Mouse (Mus musculus) mesoderm, embryonic 11.5 days (tissue): ENCODE measurements at regions not wholly inside any gene's neighbourhood (a gene's known extent, or its start where the extent isn't known, plus 50 kb on each side); places are given as distances from the start of the nearest gene placed in this dataset.

ENCODE experiments used
- DNase-seq: peaks from one replicate; pipeline ENCODE4 v3.0.0-alpha.2; 2012; ENCODE audit warnings: low read depth, low spot score

DNA sequence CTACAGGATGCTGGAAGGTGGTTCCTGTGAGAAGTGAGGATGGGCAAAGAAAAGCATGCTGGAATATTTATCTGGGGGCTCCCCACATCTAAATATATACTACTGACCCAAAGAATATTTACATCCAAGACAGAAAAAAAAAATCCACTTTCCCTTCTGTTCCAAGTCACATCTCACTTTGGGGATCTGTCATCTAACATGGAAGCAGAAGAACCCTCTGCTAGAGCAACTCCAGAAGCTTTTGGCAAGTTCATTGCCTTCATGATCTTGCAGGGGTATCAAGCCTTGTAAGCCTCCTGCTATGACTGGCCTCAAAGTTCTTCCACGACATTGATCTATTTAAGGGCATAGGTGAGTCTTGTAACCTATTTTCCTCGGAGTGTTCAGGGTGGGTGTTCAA lies 64.9 kb upstream of the Spdye4c start:
- DNase-seq: no peak

GRCm38 (mm10) chr2:128526883-128527344 lies 64.1 kb upstream of the Spdye4c start:
- DNase-seq: no peak

DNA sequence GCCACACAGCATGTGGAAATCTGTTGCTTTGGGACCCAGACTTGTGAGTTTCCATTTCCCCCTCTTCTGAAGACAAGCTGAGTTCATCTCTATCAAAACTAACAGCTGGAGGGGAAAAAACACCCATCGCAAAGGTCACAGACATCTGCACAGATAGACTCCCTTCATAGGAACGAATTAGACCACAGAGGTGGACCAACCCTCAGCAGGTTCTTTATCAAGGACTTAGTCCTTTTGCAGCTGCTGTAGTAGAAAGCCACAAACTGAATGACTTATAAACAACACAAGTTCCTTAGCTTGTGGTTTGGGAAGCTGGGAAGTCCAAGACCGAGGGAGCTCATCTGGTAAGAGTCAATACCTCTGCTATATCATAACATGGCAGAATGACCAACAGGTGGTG lies 54.7 kb upstream of the Spdye4c start:
- DNase-seq: no peak

- no peak for DNase-seq
Observed at GRCm38 (mm10) chr2:128537425-128537824, 53.6 kb upstream of the Spdye4c start.

GRCm38 (mm10) chr2:128538736-128539135 lies 52.3 kb upstream of the Spdye4c start:
- DNase-seq: no peak
